Comparison of ENCODE assay signal across 25 mouse cellular contexts in the genomic region with DNA sequence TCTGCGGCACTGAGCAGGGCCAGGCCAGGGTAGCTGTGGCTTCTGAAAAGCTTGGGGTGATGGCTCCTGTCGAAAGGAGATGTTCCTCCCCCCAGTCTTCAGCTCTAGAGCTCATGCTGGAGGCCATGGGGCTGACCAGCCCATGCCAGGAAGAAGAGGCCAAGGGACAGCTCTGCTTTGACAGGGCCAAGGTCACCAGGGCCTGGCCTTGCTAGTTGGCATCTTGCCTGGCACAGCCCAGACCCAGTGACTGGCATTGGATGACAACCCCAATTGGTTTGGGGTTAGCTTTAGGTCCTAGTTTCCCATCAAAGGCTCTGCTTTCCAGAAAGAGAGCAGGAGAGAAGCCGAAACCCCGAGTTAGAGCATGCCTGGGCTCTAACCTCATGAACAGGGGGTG.
A peak's percentile ranks its signal among the peaks of the same experiment; 100 is the strongest.
DNase-seq lines count a peak whose midpoint lies in the region; TF ChIP-seq lines count a peak whose summit lies in the region.
"Had no signal": no experiment of that assay in that cellular context is flagged by ENCODE, and none has a peak within 500 bp of the region (broad histone marks: within the 10 kb centered on the region; RNA-seq: fewer than 3 reads in every experiment).

No protein-coding gene starts in this region.

- DNase-seq in gastrocnemius, adult 2 months: peak; percentile 2
- DNase-seq in gastrocnemius, adult 18-20 months (ENCODE audit: low spot score): no peak
- DNase-seq in adrenal gland, adult 8-10 months: peak; percentile 73
- DNase-seq in adrenal gland, postnatal 10 days: peak; percentile 46
- DNase-seq in adrenal gland, postnatal 36 days: peak; percentile 60 to 82
- DNase-seq in heart, postnatal 4 days: no peak
- DNase-seq: cerebellum, adult 11-12 months; cerebellum, adult 8-10 months; cerebellum, postnatal 10 days; cerebellum, postnatal 36 days; embryo, embryonic 11 days; gastrocnemius, postnatal 14 days; heart, adult 18-20 months; heart, postnatal 10 days; heart, postnatal 36 days; kidney, adult 2 months had no signal

- no peak for TF ChIP-seq CTCF in gastrocnemius, adult 2 months (IDR thresholded peaks at IDR 0.05)

- H3K27ac ChIP-seq in gastrocnemius, adult 2 months: no peak overlapping the region
- H3K27ac ChIP-seq: embryonic facial prominence, embryonic 10.5 days; embryonic facial prominence, embryonic 13.5 days; forebrain, embryonic 12.5 days; forebrain, embryonic 15.5 days; heart, embryonic 15.5 days; hindbrain, embryonic 14.5 days; hindbrain, postnatal 0 days had no signal

- intact Hi-C loops in gastrocnemius, adult 2 months (cut with DNase I): no loop called here

- no peak overlapping the region for H3K4me3 ChIP-seq in gastrocnemius, adult 2 months
- H3K4me3 ChIP-seq: embryonic facial prominence, embryonic 10.5 days; embryonic facial prominence, embryonic 13.5 days; erythroblast, embryonic 14.5 days; forebrain, embryonic 12.5 days; forebrain, embryonic 15.5 days; heart, embryonic 12.5 days; heart, embryonic 15.5 days had no signal

Comparison
In these comparisons a context has a peak if more than half of its experiments do, and no peak if none do; other contexts are left out.
1. DNase-seq: peak in gastrocnemius, adult 2 months (single experiment), adrenal gland, adult 8-10 months (single experiment), adrenal gland, postnatal 10 days (single experiment) and adrenal gland, postnatal 36 days (2 of 2); none in gastrocnemius, adult 18-20 months (single experiment) and heart, postnatal 4 days (single experiment).